Mouse (Mus musculus) myocyte (in vitro differentiated cells): ENCODE data around the gene Tenm2.

Experiments
- E2F4 ChIP-seq: IDR thresholded peaks from one replicate; pipeline ENCODE4 v1.6.1; 2011; ENCODE audit warnings: mild to moderate bottlenecking, control low read depth, moderate library complexity; ENCODE audit not compliant: insufficient read depth
- MAX ChIP-seq: IDR thresholded peaks from one replicate; pipeline ENCODE4 v1.6.1; 2011; ENCODE audit warnings: low read depth, mild to moderate bottlenecking, control low read depth
- POLR2A ChIP-seq: IDR thresholded peaks from one replicate; pipeline ENCODE4 v1.6.1; 2011; ENCODE audit warnings: low read depth, mild to moderate bottlenecking, control low read depth, moderate library complexity; ENCODE audit not compliant: insufficient read length
- TCF12 ChIP-seq: IDR thresholded peaks from one replicate; pipeline ENCODE4 v1.6.1; 2011; ENCODE audit warnings: mild to moderate bottlenecking, control low read depth; ENCODE audit not compliant: poor library complexity, insufficient read depth, severe bottlenecking

GRCm38 (mm10) chr11:36337063-36337462, 898.7 kb downstream of the Tenm2 start:
- no peak for TF ChIP-seq E2F4
- no peak for TF ChIP-seq MAX
- TF ChIP-seq POLR2A, result no peak
- TF ChIP-seq TCF12, result no peak
